Mouse (Mus musculus) ES-E14 (cell line): Measurements from ENCODE around the gene Angptl7.

Experiments used
- MAFK ChIP-seq: IDR thresholded peaks from 2 replicates; pipeline ENCODE4 v1.6.1; 2014; ENCODE audit warnings: mild to moderate bottlenecking, low read depth, low read length, inconsistent platforms; ENCODE audit not compliant: insufficient read depth
- ZC3H11A ChIP-seq: IDR thresholded peaks from 2 replicates; pipeline ENCODE4 v1.6.1; 2012; ENCODE audit warnings: low read depth, mild to moderate bottlenecking, inconsistent platforms, low read length, borderline replicate concordance

GRCm38 (mm10) chr4:148473496-148473895 is 26.8 kb downstream of the Angptl7 start:
- TF ChIP-seq MAFK (no peak), ZC3H11A (no peak)
